Mouse (Mus musculus) liver, embryonic 16.5 days (tissue): ENCODE results near the gene Enpp7. TPM values are rescaled to one million over a fixed set of nuclear protein-coding genes. Genes with fewer than 3 reads are reported as not detected.

Source experiments
- ATAC-seq: fragments of 200-750 bp; cut with Nextera tagmentation; 2 replicates; pipeline ENCODE4 v1.8.0; 2017; ENCODE audit warnings: low read depth, mild to moderate bottlenecking, moderate number of reproducible peaks, moderate library complexity
- H3K27ac ChIP-seq: fragments of 300-500 bp; sonication (generic); 2 replicates; pipeline ENCODE4 v1.5.1; 2014; ENCODE audit warnings: mild to moderate bottlenecking, low read length
- H3K27me3 ChIP-seq: fragments of 300-500 bp; sonication (generic); 2 replicates; pipeline ENCODE4 v1.6.1; 2014; ENCODE audit warnings: low read depth, low read length, mixed read lengths; ENCODE audit not compliant: control insufficient read depth, insufficient read depth
- H3K36me3 ChIP-seq: fragments of 300-500 bp; sonication (generic); 2 replicates; pipeline ENCODE4 v1.6.1; 2014; ENCODE audit warnings: mild to moderate bottlenecking; ENCODE audit not compliant: control insufficient read depth, insufficient read depth
- H3K4me1 ChIP-seq: fragments of 300-500 bp; sonication (generic); 2 replicates; pipeline ENCODE4 v1.6.1; 2014; ENCODE audit warnings: low read depth, low read length, mixed read lengths; ENCODE audit not compliant: control insufficient read depth
- H3K4me2 ChIP-seq: fragments of 300-500 bp; sonication (generic); 2 replicates; pipeline ENCODE4 v1.6.1; 2014; ENCODE audit warnings: low read depth, low read length, mixed read lengths
- H3K4me3 ChIP-seq: fragments of 300-500 bp; sonication (generic); 2 replicates; pipeline ENCODE4 v1.5.1; 2014; ENCODE audit warnings: low read depth, mild to moderate bottlenecking, low read length
- H3K9ac ChIP-seq: fragments of 300-500 bp; sonication (generic); 2 replicates; pipeline ENCODE4 v1.6.1; 2014; ENCODE audit warnings: low read depth, low read length
- H3K9me3 ChIP-seq: fragments of 300-500 bp; sonication (generic); replicated peaks from 2 replicates; pipeline ENCODE4 v1.6.1; 2016; ENCODE audit warnings: low read length; ENCODE audit not compliant: control insufficient read depth
- WGBS: fragments of 180-500 bp; shearing (Covaris S2); extraction: QIAGEN DNeasy Blood & Tissue Kit; methylation state at CpG from one replicate; pipeline ENCODE4 v1.1.7; 2014; ENCODE audit not compliant: insufficient replicate concordance; 5-methylcytosine and 5-hydroxymethylcytosine counted together
- polyA plus RNA-seq: library from polyadenylated mRNA; unstranded; fragments of >200 nt; fragmentation: Nextera tagmentation; extraction: Ambion mirVana; gene quantifications from 2 replicates; pipeline ENCODE4 v1.2.1, GENCODE M21; 2015

Gene Enpp7
- polyA plus RNA-seq, 1 experiment from 2014 or later: not detected

GRCm38 (mm10) chr11:119036447-119036846 is 48.5 kb downstream of the Enpp7 start:
- Histone ChIP-seq H3K4me1 (peaks cover 14% of the 10 kb centered on the region), H3K9me3 (no peaks in the 10 kb centered on the region), H3K4me2 (no peak overlapping the region), H3K4me3 (no peak overlapping the region), H3K9ac (no peak overlapping the region), H3K27ac (no peak overlapping the region), H3K27me3 (peaks cover 80% of the 10 kb centered on the region), H3K36me3 (no peaks in the 10 kb centered on the region)
- WGBS: 2% methylated on average over 15 of the region's 15 CpGs
- ATAC-seq: no peak

- Histone ChIP-seq H3K9ac (peak overlapping the region; percentile 42; the same call in 1 of the 2 replicates), H3K4me2 (peak overlapping the region; percentile 60), H3K27ac (no peak overlapping the region), H3K36me3 (no peaks in the 10 kb centered on the region), H3K4me1 (peaks cover 19% of the 10 kb centered on the region), H3K27me3 (peaks cover 87% of the 10 kb centered on the region), H3K9me3 (no peaks in the 10 kb centered on the region), H3K4me3 (peak overlapping the region; percentile 48)
- ATAC-seq: no peak
- 3% methylated on average over 56 of the region's 57 CpGs for WGBS
These were observed 49.2 kb downstream of the Enpp7 start for GRCm38 (mm10) chr11:119036934-119037779.

DNA sequence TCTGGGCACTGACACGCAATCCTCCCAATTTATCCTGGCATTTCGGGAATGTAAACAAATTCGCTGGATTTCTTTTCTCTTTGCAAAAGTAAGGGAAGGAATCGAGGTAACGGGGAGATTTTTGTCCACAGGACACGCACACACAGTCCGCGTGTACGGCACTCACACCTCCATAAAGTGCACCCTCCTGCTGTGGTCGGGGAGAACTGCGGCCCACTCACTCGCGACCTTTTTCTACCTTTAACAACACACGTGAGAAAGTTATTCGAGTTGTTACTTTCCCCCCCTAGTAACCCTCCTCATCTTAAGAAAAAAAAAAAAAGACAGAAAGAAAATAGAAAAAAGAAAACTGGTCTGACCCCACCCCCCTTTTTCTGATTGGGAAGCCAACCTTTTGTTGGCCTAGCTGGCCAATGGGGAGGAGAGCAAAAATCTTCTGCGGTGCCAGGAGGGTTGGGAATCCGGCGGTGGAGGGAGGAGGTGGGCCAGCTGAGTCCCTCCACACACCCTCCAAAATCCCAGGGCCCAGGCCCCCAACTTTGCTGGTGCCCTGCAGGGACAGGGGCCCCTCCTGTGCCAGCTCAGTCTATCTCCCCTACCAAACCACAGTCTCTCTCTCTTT is 49.9 kb downstream of the Enpp7 start:
- no peak overlapping the region for H3K27ac ChIP-seq
- no peak overlapping the region for H3K9ac ChIP-seq
- H3K4me1 ChIP-seq: peaks cover 19% of the 10 kb centered on the region
- H3K27me3 ChIP-seq: peaks cover 95% of the 10 kb centered on the region
- no peak for ATAC-seq
- no peaks in the 10 kb centered on the region for H3K36me3 ChIP-seq
- WGBS: 25% methylated on average over 18 of the region's 18 CpGs
- no peak overlapping the region for H3K4me3 ChIP-seq
- no peaks in the 10 kb centered on the region for H3K9me3 ChIP-seq
- peak overlapping the region; percentile 60; the same call in 1 of the 2 replicates for H3K4me2 ChIP-seq

DNA sequence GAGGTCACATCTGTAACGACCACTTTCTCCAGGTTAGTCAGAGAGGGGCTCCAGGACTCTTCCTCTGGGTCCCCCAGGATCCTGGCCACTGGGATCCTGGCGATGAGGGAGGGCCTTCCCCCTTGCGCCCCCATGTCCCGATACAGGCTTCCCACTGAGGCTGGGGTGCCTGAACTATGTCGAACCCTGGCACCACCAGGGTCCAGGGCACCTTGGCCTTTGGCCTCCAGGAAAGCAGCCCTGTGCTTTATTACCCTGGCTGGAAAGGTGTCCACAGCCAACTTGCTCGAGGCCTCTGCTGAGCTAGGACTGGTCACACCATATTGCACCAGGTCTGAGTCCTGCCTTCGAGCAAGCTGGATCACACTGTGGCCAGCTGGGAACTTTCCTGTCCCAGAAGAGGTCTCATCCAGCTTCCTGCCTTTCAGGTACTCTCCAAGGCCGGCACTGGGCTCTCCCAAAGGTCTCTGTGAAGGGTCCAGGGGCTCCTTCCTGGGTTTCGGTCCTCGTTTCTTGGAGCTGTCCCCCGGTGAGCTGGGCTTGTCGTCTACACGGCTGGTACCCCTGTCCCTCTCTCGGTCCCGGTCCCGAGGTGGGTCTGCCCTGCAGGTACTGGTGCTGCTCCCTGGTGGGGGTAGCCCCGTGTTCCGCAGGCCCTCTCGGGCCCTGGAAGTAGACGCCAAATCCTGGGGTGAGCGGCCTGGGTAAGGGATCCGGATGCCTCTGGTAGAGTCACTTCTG is 50.9 kb downstream of the Enpp7 start:
- Histone ChIP-seq H3K4me3 (no peak overlapping the region), H3K36me3 (no peaks in the 10 kb centered on the region), H3K4me1 (peaks cover 19% of the 10 kb centered on the region)

DNA sequence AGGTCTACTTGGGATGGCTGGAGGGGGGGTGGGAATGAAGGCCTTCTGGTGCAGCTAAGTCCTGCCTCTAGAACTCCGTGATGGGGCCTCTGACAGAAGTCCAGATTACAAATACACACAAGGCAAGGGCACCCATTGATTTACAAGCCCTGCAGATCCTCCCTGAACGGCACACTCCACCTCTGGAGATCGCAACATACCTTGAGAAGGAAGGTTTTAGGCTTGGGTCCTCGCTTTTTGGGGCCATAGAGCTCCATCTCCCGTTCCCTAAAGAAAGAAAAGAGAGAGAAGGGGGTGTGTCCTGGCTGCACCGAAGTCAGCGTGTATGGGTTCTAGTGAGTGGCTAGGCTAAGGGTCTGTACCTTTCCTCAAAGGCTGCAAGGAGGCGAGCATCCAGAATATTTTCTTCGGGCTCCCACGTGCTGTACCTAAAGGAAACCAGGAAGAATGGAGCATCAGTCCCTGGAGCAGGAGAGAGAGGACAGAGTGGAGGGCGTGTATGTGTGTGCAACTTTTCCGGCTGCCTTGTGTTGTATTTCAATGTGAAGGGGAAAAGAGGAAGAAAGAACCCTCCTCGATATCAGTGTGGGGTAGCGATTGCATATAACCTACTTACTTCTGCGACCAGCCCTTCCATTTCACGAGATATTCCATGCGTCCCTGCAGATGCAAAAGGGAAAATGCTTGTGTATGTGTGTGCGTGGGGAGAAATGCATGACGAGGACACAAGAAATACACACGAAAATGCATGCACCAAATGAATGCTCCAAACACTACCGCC is 51.9 kb downstream of the Enpp7 start:
- Histone ChIP-seq H3K4me2 (peak overlapping the region; percentile 90), H3K27ac (no peak overlapping the region), H3K36me3 (no peaks in the 10 kb centered on the region), H3K9ac (peak overlapping the region; percentile 70), H3K27me3 (peaks cover 97% of the 10 kb centered on the region), H3K4me1 (peaks cover 22% of the 10 kb centered on the region), H3K9me3 (no peaks in the 10 kb centered on the region), H3K4me3 (peak overlapping the region; percentile 64)
- ATAC-seq: no peak
- WGBS: 11% methylated on average over 21 of the region's 21 CpGs

More for the DNA sequence above, 50.9 kb downstream of the Enpp7 start:
- Histone ChIP-seq H3K9ac (no peak overlapping the region), H3K9me3 (no peaks in the 10 kb centered on the region), H3K27ac (no peak overlapping the region), H3K4me2 (no peak overlapping the region), H3K27me3 (peaks cover 97% of the 10 kb centered on the region)
- 63% methylated on average over 22 of the region's 22 CpGs for WGBS
- no peak for ATAC-seq

- Histone ChIP-seq H3K4me3 (peak within 1 kb of the TSS; percentile 64), H3K9ac (peak within 1 kb of the TSS; percentile 70), H3K36me3 (no peaks in the 10 kb centered on the region), H3K27ac (no peak within 1 kb of the TSS), H3K4me1 (peaks cover 24% of the 10 kb centered on the region), H3K9me3 (no peaks in the 10 kb centered on the region), H3K27me3 (peaks cover 97% of the 10 kb centered on the region), H3K4me2 (peak within 1 kb of the TSS; percentile 90)
- under 1% methylated on average over 47 of the region's 63 CpGs for WGBS
- peak; percentile 92 for ATAC-seq
These were observed 52.8 kb downstream of the Enpp7 start, which contains the start of gene Cbx8 for GRCm38 (mm10) chr11:119040600-119041324. Cbx8 (minus strand) TSS chr11:119040969.

DNA sequence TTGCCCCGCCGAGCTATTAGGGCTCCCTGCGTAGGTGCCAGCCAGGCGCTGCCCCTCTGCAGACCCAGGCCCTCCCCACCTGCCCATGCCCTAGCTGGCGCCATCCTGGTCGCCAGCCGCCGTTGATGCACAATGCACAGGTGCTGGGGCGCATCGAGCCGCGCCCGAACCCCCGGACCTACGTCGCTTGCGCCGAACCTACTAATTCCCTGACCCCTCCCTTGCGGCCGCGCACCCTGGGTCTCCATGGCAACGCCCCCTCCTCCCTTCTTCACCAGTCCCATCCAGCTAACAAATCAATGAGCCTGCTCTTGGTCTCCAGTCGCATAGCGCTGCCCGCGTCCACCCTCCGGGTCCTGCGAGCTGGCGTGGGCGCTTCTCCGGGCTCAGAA is 53.3 kb downstream of the Enpp7 start:
- no peaks in the 10 kb centered on the region for H3K9me3 ChIP-seq
- no peaks in the 10 kb centered on the region for H3K36me3 ChIP-seq
- peaks cover 27% of the 10 kb centered on the region for H3K4me1 ChIP-seq
- H3K9ac ChIP-seq: peak overlapping the region; percentile 60
- peak overlapping the region; percentile 64 for H3K4me3 ChIP-seq
- no peak overlapping the region for H3K27ac ChIP-seq
- peak; percentile 12 for ATAC-seq
- peaks cover 97% of the 10 kb centered on the region for H3K27me3 ChIP-seq
- WGBS: under 1% methylated on average over 27 of the region's 31 CpGs
- H3K4me2 ChIP-seq: peak overlapping the region; percentile 90
